Mouse (Mus musculus) CH12.LX (cell line): ENCODE results near the gene Agpat2. TPM values are rescaled to one million over a fixed set of nuclear protein-coding genes. Genes with fewer than 3 reads are reported as not detected.

ENCODE experiments used
- DNase-seq: peaks from one replicate; pipeline ENCODE4 v3.0.0-alpha.2; 2013; ENCODE audit errors: extremely low read depth
- H3K27ac ChIP-seq: 2 replicates; pipeline ENCODE4 v1.5.1; 2012; ENCODE audit warnings: low read depth, mild to moderate bottlenecking, control low read depth, moderate library complexity; ENCODE audit not compliant: insufficient read depth
- H3K27me3 ChIP-seq: replicated peaks from 2 replicates; pipeline ENCODE3; 2012; ENCODE audit warnings: inconsistent platforms
- H3K36me3 ChIP-seq, 2 experiments: replicated peaks in 1 of 2; 2 replicates each; pipeline versions ENCODE3 to v1.6.1; 2012; ENCODE audit warnings: inconsistent platforms in 1 of 2, low read length in 1 of 2, mild to moderate bottlenecking in 1 of 2, mixed read lengths in 1 of 2, moderate library complexity in 1 of 2; ENCODE audit not compliant: control insufficient read depth in 1 of 2, insufficient read depth in 1 of 2
- H3K4me1 ChIP-seq, 2 experiments: 2 replicates each; pipeline ENCODE4 v1.6.1; 2012; ENCODE audit warnings: inconsistent platforms in 1 of 2, moderate library complexity in 1 of 2; ENCODE audit not compliant: insufficient read depth in 2 of 2, control insufficient read depth in 1 of 2
- H3K4me2 ChIP-seq: 2 replicates; pipeline ENCODE4 v1.6.1; 2012; ENCODE audit warnings: low read depth, mild to moderate bottlenecking, control low read depth; ENCODE audit not compliant: poor library complexity, insufficient read depth, severe bottlenecking
- H3K4me3 ChIP-seq, 3 experiments: fragments of 150-350 bp in 1 of 3; sonication (generic) in 1 of 3; replicated peaks in 1 of 3; 2 replicates each; pipeline versions ENCODE3 to v1.5.1; 2011 to 2012; ENCODE audit warnings: low read depth in 2 of 3, low read length in 2 of 3, mild to moderate bottlenecking in 2 of 3, moderate library complexity in 2 of 3, control low read depth in 1 of 3, improper control_type of control experiment in 1 of 3, inconsistent platforms in 1 of 3, mixed read lengths in 1 of 3; ENCODE audit not compliant: poor library complexity in 1 of 3
- H3K79me2 ChIP-seq: replicated peaks from 2 replicates; pipeline ENCODE4 v1.6.1; 2012; ENCODE audit warnings: mild to moderate bottlenecking, moderate library complexity; ENCODE audit not compliant: control insufficient read depth, poor library complexity, insufficient read depth, severe bottlenecking; ENCODE audit errors: extremely low read depth
- H3K9ac ChIP-seq: 2 replicates; pipeline ENCODE4 v1.6.1; 2012; ENCODE audit warnings: low read depth, mild to moderate bottlenecking, control low read depth, moderate library complexity; ENCODE audit not compliant: insufficient read depth
- H3K9me3 ChIP-seq: replicated peaks from 2 replicates; pipeline ENCODE3; 2012; ENCODE audit warnings: low read length, inconsistent platforms, mixed read lengths
- BHLHE40 ChIP-seq: IDR thresholded peaks from 2 replicates; pipeline ENCODE4 v1.6.1; 2011; ENCODE audit warnings: mild to moderate bottlenecking, low read depth, low read length, improper control_type of control experiment
- CHD1 ChIP-seq: IDR thresholded peaks from 2 replicates; pipeline ENCODE4 v1.6.1; 2012; ENCODE audit warnings: low read depth, low read length, improper control_type of control experiment, inconsistent platforms
- E2F4 ChIP-seq: IDR thresholded peaks from 2 replicates; pipeline ENCODE4 v1.6.1; 2011; ENCODE audit warnings: low read depth, low read length, improper control_type of control experiment; ENCODE audit not compliant: insufficient replicate concordance
- ELF1 ChIP-seq: IDR thresholded peaks from 2 replicates; pipeline ENCODE4 v1.6.1; 2014; ENCODE audit warnings: low read depth, mild to moderate bottlenecking, inconsistent platforms, low read length, improper control_type of control experiment
- JUN ChIP-seq: IDR thresholded peaks from 2 replicates; pipeline ENCODE4 v1.6.1; 2011; ENCODE audit warnings: low read depth, mild to moderate bottlenecking, low read length, improper control_type of control experiment, moderate library complexity; ENCODE audit not compliant: insufficient read depth
- MAFK ChIP-seq: IDR thresholded peaks from 2 replicates; pipeline ENCODE4 v1.6.1; 2011; ENCODE audit warnings: low read length, improper control_type of control experiment; ENCODE audit not compliant: insufficient replicate concordance
- MAZ ChIP-seq: IDR thresholded peaks from 2 replicates; pipeline ENCODE4 v1.6.1; 2012; ENCODE audit warnings: low read depth, mild to moderate bottlenecking, inconsistent platforms, low read length, improper control_type of control experiment, moderate library complexity
- MXI1 ChIP-seq: IDR thresholded peaks from 2 replicates; pipeline ENCODE4 v1.6.1; 2011; ENCODE audit warnings: mild to moderate bottlenecking, low read depth, low read length, improper control_type of control experiment
- MYC ChIP-seq: IDR thresholded peaks from 2 replicates; pipeline ENCODE4 v1.6.1; 2011; ENCODE audit warnings: low read depth, mild to moderate bottlenecking, improper control_type of control experiment, low read length
- NELFE ChIP-seq: IDR thresholded peaks from 2 replicates; pipeline ENCODE4 v1.6.1; 2011; ENCODE audit warnings: low read depth, low read length, improper control_type of control experiment
- NRF1 ChIP-seq: IDR thresholded peaks from 2 replicates; pipeline ENCODE4 v1.6.1; 2014; ENCODE audit warnings: low read depth, mild to moderate bottlenecking, inconsistent platforms, low read length, improper control_type of control experiment, moderate library complexity
- PAX5 ChIP-seq: IDR thresholded peaks from 2 replicates; pipeline ENCODE4 v1.6.1; 2012; ENCODE audit warnings: low read length, inconsistent platforms, mixed read lengths
- RCOR1 ChIP-seq: conservative IDR thresholded peaks from 2 replicates; pipeline ENCODE4 v1.6.1; 2012; ENCODE audit warnings: low read depth, mild to moderate bottlenecking, inconsistent platforms, low read length, improper control_type of control experiment
- TBP ChIP-seq: conservative IDR thresholded peaks from 2 replicates; pipeline ENCODE4 v1.6.1; 2011; ENCODE audit warnings: low read depth, low read length, improper control_type of control experiment
- UBTF ChIP-seq: IDR thresholded peaks from 2 replicates; pipeline ENCODE4 v1.6.1; 2012; ENCODE audit warnings: low read depth, mild to moderate bottlenecking, inconsistent platforms, low read length, improper control_type of control experiment, moderate library complexity
- USF1 ChIP-seq: IDR thresholded peaks from 2 replicates; pipeline ENCODE4 v1.6.1; 2014; ENCODE audit warnings: low read depth, mild to moderate bottlenecking, inconsistent platforms, low read length, improper control_type of control experiment
- USF2 ChIP-seq: conservative IDR thresholded peaks from 2 replicates; pipeline ENCODE4 v1.6.1; 2011; ENCODE audit warnings: low read depth, low read length, improper control_type of control experiment
- ZC3H11A ChIP-seq: IDR thresholded peaks from 2 replicates; pipeline ENCODE4 v1.6.1; 2012; ENCODE audit warnings: low read depth, mild to moderate bottlenecking, inconsistent platforms, low read length, improper control_type of control experiment
- ZKSCAN1 ChIP-seq: IDR thresholded peaks from 2 replicates; pipeline ENCODE4 v1.6.1; 2012; ENCODE audit warnings: low read depth, inconsistent platforms, low read length, improper control_type of control experiment, borderline replicate concordance
- ZMIZ1 ChIP-seq: IDR thresholded peaks from 2 replicates; pipeline ENCODE4 v1.6.1; 2012; ENCODE audit warnings: low read depth, mild to moderate bottlenecking, inconsistent platforms, low read length, improper control_type of control experiment
- ZNF384 ChIP-seq: IDR thresholded peaks from 2 replicates; pipeline ENCODE4 v1.6.1; 2012; ENCODE audit warnings: low read depth, low read length, improper control_type of control experiment, inconsistent platforms
- dilution Hi-C: fragments of 300-500 bp; cut with MboI; formaldehyde crosslinking; loops from 2 replicates; pipeline ENCODE4 v1.14.3; 2020; ENCODE audit warnings: low sequenced_read_pairs; ENCODE audit not compliant: extremely low pct_unique_long_range_greater_than_20kb, extremely low pct_ligation_motif_present
- in situ Hi-C: fragments of 300-500 bp; cut with MboI; formaldehyde crosslinking; loops from 3 replicates; pipeline ENCODE4 v1.14.3; 2019; ENCODE audit warnings: low sequenced_read_pairs, low pct_ligation_motif_present, low pct_unique_long_range_greater_than_20kb, mixed read lengths
- polyA plus RNA-seq: library from polyadenylated mRNA; unstranded; fragments of >175 nt; gene quantifications from 2 replicates; pipeline ENCODE4 v1.2.1, GENCODE M21; 2012; ENCODE audit warnings: low read depth; ENCODE audit not compliant: insufficient read length
- total RNA-seq, 2 experiments: library from RNA; depleted of rRNA; stranded (reverse); fragments of 300-350 nt in 1 of 2; fragments of >200 nt in 1 of 2; gene quantifications; 2 replicates each; pipeline ENCODE4 v1.2.3; 2012 to 2014

Agpat2 gene
- total and polyA plus RNA-seq, 3 experiments = 8.6 to 14.2 (median 9.5) TPM

GRCm38 (mm10) chr2:26593211-26594021 is 10.8 kb downstream of the Agpat2 start:
- no peaks in the 10 kb centered on the region for H3K27me3 ChIP-seq
- dilution Hi-C loops = no loop called here
- H3K27ac ChIP-seq = no peak overlapping the region
- TF ChIP-seq USF1 (no peak), ELF1 (no peak), MAZ (no peak), ZMIZ1 (no peak), TBP (no peak), BHLHE40 (no peak), ZC3H11A (no peak), PAX5 (no peak), JUN (no peak), MXI1 (no peak), NELFE (no peak), UBTF (no peak), MAFK (no peak), CHD1 (no peak), USF2 (no peak), ZNF384 (no peak), NRF1 (no peak)
- TF ChIP-seq, all 38 proteins: peak for 0
- Histone ChIP-seq H3K4me1 (no peaks in the 10 kb centered on the region), H3K36me3 (peaks cover 0 to 45% of the 10 kb centered on the region in 2 experiments), H3K79me2 (no peaks in the 10 kb centered on the region), H3K4me2 (no peak overlapping the region), H3K9me3 (no peaks in the 10 kb centered on the region), H3K4me3 (no peak overlapping the region), H3K9ac (no peak overlapping the region)
- in situ Hi-C loops = no loop called here
- no peak for DNase-seq

- peaks cover 0 to 45% of the 10 kb centered on the region in 2 experiments for H3K36me3 ChIP-seq
These were observed 12.8 kb downstream of the Agpat2 start for GRCm38 (mm10) chr2:26591416-26591815.

More at GRCm38 (mm10) chr2:26591416-26591815, 12.8 kb downstream of the Agpat2 start:
- no peaks in the 10 kb centered on the region for H3K27me3 ChIP-seq
- no peaks in the 10 kb centered on the region for H3K79me2 ChIP-seq
- H3K9ac ChIP-seq = no peak overlapping the region
- no peak overlapping the region for H3K4me2 ChIP-seq
- H3K4me3 ChIP-seq = no peak overlapping the region
- no peak for DNase-seq
- no peaks in the 10 kb centered on the region for H3K9me3 ChIP-seq
- no peak overlapping the region for H3K27ac ChIP-seq
- dilution Hi-C loops = no loop called here
- TF ChIP-seq RCOR1 = no peak
- TF ChIP-seq MYC = no peak
- no peak for TF ChIP-seq ELF1
- no peak for TF ChIP-seq ZKSCAN1
- TF ChIP-seq JUN = no peak
- TF ChIP-seq E2F4 = no peak
- no peak for TF ChIP-seq CHD1
- TF ChIP-seq USF1 = no peak
- TF ChIP-seq, all 38 proteins: peak for 0
- in situ Hi-C loops = no loop called here
- H3K4me1 ChIP-seq = peaks cover 3 to 8% of the 10 kb centered on the region in 2 experiments; a peak in 3 of 4 replicates
